Mouse (Mus musculus) brain, adult 10 weeks (tissue): Measurements from ENCODE around the gene Rnf187. TPM values are rescaled to one million over a fixed set of nuclear protein-coding genes. Genes with fewer than 3 reads are reported as not detected.

ENCODE experiments used
- polyA plus RNA-seq: library from polyadenylated mRNA; stranded (reverse); fragments of 350-450 nt; fragmentation: Illumina TruSeq; extraction: RNeasy Lipid Tissue Mini Kit (QIAGEN cat#74804); gene quantifications from one replicate; pipeline ENCODE4 v1.2.3, GENCODE M21; 2015; ENCODE audit warnings: low read depth, low replicate concordance

Gene Rnf187
- 331 TPM for polyA plus RNA-seq

DNA sequence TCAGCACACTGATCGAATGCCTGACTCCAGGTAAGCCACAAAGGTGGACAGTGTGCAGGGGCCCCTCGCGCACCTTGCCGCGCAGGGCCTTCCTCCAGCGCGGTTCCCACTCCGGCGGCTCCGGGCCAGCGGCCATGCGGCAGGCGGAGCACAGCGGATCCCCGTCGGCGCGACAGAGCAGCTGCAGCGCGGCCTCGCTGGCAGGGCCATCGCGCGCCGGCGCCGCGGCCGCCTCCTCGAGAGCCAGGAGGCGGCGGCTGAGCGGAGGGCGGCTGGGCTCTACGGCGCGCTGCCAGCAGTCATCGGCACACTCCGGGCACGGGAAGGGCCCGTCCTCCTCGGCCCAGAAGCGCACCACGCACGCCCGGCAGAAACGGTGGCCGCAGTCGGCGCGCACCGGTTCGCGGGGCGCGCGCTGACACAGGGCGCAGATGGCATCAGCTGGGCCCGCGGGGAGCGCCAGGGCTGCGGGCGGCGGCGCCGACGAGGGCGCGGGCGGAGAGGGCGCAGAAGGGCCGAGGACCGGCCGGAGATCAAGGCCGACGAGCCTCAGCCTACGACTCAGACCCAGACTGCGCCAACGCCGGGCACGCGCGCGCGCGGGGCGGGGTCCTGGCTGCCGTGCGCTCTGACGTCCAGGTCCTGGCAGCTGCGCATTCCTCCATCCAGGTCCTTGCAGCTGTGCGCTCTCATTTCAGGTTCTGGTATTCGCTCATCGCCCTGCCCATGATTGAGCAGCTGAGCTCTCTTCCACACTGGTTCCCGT, at the start of gene Rnf187:
Gene Rnf187, minus strand, starts transcription at position 595 of the 766 bp plus-strand sequence.

DNA sequence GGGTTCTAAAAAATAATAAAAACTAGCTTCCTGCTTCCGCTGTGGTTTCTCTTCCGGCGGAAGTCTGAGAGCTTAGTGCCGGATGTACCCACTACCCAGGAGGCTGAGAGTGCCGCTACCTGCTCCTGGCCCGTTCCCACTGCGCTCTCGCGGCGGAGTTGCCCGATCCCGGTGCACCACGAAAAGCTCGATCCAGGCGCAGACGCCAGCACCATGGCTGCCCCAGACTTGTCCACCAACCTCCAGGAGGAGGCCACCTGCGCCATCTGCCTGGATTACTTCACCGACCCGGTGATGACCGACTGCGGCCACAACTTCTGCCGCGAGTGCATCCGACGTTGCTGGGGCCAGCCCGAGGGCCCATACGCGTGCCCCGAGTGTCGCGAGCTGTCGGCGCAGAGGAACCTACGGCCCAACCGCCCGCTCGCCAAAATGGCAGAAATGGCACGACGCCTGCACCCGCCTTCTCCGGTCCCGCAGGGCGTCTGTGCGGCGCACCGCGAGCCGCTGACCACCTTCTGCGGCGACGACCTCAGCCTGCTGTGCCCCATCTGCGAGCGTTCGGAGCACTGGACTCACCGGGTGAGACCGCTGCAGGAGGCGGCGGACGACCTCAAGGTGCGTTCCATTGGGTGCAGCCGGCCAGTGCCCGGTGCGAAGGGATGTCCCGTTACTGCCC, 39.5 kb upstream of the Rnf187 start, which contains the start of gene Trim11:
Gene Trim11, plus strand, starts transcription at position 67 of the 679 bp plus-strand sequence.

DNA sequence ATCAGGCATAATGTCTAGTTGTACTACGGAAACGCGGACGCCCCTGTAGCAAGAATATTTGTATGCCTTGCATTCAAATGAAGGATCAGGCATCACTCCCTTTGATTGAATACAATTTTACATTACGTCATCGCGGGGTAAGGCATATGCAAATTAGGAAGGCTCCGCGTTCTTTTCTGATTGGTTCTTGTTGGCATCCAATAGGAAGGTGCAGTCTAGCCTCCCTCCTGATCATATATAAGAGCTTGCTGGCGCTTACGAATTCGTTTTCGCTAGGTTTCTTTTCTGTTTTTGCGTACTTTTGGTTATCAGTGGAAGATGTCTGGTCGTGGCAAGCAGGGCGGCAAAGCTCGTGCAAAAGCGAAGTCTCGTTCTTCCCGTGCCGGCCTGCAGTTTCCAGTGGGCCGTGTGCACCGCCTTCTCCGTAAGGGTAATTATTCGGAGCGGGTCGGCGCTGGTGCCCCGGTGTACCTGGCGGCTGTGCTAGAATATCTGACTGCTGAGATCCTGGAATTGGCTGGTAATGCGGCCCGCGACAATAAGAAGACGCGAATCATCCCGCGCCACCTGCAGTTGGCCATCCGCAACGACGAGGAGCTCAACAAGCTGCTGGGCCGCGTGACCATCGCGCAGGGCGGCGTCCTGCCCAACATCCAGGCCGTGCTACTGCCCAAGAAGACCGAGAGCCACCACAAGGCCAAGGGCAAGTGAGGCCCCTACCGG, 15.9 kb upstream of the Rnf187 start, which contains the start of the genes Hist3h2a and Trim17:
Gene Hist3h2a, plus strand, starts transcription at position 266 of the 723 bp plus-strand sequence.
Gene Trim17, plus strand, starts transcription at position 266 of the 723 bp plus-strand sequence.

DNA sequence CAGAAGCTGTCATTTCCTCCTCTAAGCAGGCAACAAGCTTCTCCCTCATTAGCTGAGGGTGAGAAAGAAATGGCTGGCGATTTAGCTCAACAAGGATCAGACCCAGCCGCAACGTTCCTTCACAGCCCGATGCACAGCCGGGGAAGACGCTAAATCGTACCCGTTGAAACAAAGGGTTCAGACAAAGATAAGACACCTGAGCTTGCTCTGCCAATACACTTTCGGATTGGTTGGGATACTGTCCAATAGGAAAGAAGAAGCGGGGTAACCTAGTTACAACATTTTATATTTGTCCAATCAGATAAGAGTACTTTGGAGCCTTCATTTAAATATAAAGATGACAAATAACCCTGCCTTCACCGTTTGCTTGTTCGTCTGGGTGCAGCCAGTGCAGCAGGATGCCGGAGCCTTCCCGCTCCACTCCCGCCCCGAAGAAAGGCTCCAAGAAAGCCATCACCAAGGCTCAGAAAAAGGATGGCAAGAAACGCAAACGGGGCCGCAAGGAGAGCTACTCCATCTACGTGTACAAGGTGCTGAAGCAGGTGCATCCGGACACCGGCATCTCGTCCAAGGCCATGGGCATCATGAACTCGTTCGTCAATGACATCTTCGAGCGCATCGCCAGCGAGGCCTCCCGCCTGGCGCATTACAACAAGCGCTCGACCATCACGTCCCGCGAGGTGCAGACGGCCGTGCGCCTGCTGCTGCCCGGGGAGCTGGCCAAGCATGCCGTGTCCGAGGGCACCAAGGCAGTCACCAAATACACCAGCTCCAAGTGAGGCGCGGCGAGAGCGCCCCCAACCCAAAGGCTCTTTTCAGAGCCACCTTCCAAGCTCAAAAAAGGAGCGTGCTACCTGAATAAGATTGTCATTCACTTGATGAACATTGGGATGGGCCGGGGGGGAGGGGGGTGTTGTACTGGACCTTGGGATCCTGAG, 10.1 kb upstream of the Rnf187 start, which contains the start of gene Hist3h2ba:
Gene Hist3h2ba, plus strand, starts transcription at position 379 of the 938 bp plus-strand sequence.

DNA sequence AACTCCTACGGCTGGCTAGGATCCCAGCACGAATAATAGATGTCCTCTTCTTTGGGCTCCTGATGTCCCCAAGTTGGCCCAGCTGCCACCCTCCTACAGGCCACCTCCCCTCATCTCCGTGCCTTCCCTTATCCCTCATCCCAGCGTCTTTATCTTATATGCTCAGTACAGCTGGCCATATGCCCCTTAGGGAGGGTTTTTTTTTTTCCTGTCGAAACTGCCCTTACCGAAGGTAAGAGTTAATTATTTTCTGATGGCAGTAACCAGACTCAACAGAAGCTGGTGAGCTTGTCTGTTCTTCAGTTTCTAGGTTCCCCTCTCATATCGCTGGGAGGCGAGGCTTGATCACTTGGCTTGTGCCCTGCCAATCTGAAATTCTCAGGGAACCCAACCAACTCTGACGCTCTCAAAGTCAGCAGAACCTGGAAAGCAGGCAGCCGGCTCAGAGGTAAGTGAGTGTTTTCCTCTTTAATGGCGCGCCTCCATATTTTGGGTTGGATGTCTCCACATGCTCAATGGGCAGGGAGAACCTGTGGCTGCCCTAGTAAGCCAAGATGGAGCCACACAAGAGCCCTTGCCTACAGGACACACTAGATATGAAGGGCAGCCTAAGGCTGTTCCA, 20.9 kb downstream of the Rnf187 start, which contains the start of gene Btnl10:
Gene Btnl10, plus strand, starts transcription at position 164 of the 622 bp plus-strand sequence.

DNA sequence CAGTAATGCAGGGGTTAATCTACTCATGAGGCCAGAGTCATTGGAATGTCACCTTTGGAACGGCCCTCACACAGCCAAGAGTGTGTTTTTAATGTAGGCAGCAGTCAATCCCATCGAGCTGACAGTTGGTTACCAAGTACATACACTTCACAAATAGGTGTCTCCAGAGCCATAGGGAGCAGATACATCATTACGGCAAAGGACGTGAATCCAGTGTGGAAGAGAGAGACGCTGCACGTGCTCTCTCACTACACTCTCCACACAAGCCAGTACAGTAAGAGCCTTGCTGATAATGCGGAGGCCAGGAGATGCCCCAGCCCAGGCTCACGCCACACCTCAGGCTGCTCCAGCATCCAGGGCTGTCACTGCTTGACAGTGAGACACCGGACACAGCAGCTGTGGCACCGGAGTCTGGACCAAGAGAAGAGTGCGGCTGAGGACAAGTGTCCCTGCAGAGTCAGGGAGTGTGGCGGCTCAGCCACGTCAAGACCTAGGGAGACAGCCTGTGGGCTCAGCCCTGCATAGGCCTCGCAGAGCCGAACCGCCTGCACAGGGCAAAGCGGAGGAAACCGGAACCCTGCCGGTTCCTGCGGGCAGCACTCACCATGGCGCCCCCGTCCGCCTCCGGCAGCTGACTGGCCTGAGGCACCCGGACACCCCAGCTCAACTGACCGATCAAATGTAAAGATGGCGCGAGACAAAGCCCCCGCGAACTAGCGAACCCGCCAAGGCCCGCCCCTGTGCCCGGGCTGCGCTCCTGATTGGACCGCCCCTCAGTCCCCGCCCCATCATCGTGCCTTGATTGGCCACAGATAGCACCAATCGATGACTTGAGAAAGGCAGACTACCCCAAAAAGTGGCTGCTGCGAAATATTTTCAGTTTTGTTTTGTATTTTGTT, 35.0 kb downstream of the Rnf187 start, which contains the start of gene Zfp39:
Gene Zfp39, minus strand, starts transcription at position 715 of the 899 bp plus-strand sequence.

Other genes starting within 250 kb of the Rnf187 start
- not detected for gene Olfr319, start 239.8 kb downstream of the Rnf187 start, polyA plus RNA-seq
- gene Olfr318, start 214.9 kb downstream of the Rnf187 start, polyA plus RNA-seq, result not detected
- not detected for gene Olfr317, start 199.7 kb downstream of the Rnf187 start, polyA plus RNA-seq
- 1.3 TPM for gene Olfr316, start 186.2 kb downstream of the Rnf187 start, polyA plus RNA-seq
- gene Olfr315, start 165.7 kb downstream of the Rnf187 start, polyA plus RNA-seq, result not detected
- not detected for gene Olfr314, start 156.0 kb downstream of the Rnf187 start, polyA plus RNA-seq
- gene Fam183b, start 137.0 kb downstream of the Rnf187 start, polyA plus RNA-seq, result 10.0 TPM
- gene Olfr313, start 123.9 kb downstream of the Rnf187 start, polyA plus RNA-seq, result not detected
- not detected for gene Olfr312, start 109.7 kb downstream of the Rnf187 start, polyA plus RNA-seq
- gene Olfr311, start 99.7 kb downstream of the Rnf187 start, polyA plus RNA-seq, result not detected
- gene Gm12258, start 91.8 kb downstream of the Rnf187 start, polyA plus RNA-seq, result 18.0 TPM
- 7.1 TPM for gene 2810021J22Rik, start 71.7 kb downstream of the Rnf187 start, polyA plus RNA-seq
- 5.3 TPM for gene Zfp39, start 34.7 kb downstream of the Rnf187 start, polyA plus RNA-seq
- not detected for gene Btnl10, start 21.0 kb downstream of the Rnf187 start, polyA plus RNA-seq
- 67.2 TPM for gene Hist3h2ba, start 10.0 kb upstream of the Rnf187 start, polyA plus RNA-seq
- gene Hist3h2a, start 15.8 kb upstream of the Rnf187 start, polyA plus RNA-seq, result 33.6 TPM
- gene Trim17, start 15.8 kb upstream of the Rnf187 start, polyA plus RNA-seq, result 5.9 TPM
- gene Trim11, start 39.2 kb upstream of the Rnf187 start, polyA plus RNA-seq, result 17.7 TPM
- 1.5 TPM for gene Obscn, start 197.5 kb upstream of the Rnf187 start, polyA plus RNA-seq
- 5.8 TPM for gene Iba57, start 224.8 kb upstream of the Rnf187 start, polyA plus RNA-seq
- 20.0 TPM for gene Gjc2, start 244.3 kb upstream of the Rnf187 start, polyA plus RNA-seq